Mouse (Mus musculus) forebrain, embryonic 13.5 days (tissue): Measurements from ENCODE around the gene Prpf4. TPM values are rescaled to one million over a fixed set of nuclear protein-coding genes. Genes with fewer than 3 reads are reported as not detected.

Experiments used
- ATAC-seq: fragments of 200-750 bp; cut with Nextera tagmentation; 2 replicates; pipeline ENCODE4 v1.8.0; 2017
- H3K27ac ChIP-seq: fragments of 300-500 bp; sonication (generic); 2 replicates; pipeline ENCODE4 v1.5.1; 2015; ENCODE audit warnings: inconsistent platforms, mild to moderate bottlenecking, moderate library complexity
- H3K27me3 ChIP-seq: fragments of 300-500 bp; sonication (generic); 2 replicates; pipeline ENCODE4 v1.6.1; 2015; ENCODE audit warnings: mild to moderate bottlenecking, inconsistent platforms
- H3K36me3 ChIP-seq: fragments of 300-500 bp; sonication (generic); 2 replicates; pipeline ENCODE4 v1.6.1; 2015; ENCODE audit warnings: mild to moderate bottlenecking, inconsistent platforms; ENCODE audit not compliant: poor library complexity, severe bottlenecking
- H3K4me1 ChIP-seq: fragments of 300-500 bp; sonication (generic); 2 replicates; pipeline ENCODE4 v1.6.1; 2015; ENCODE audit warnings: inconsistent platforms
- H3K4me2 ChIP-seq: fragments of 300-500 bp; sonication (generic); 2 replicates; pipeline ENCODE4 v1.6.1; 2015; ENCODE audit warnings: inconsistent platforms, mild to moderate bottlenecking, moderate library complexity
- H3K4me3 ChIP-seq: fragments of 300-500 bp; sonication (generic); 2 replicates; pipeline ENCODE4 v1.5.1; 2015; ENCODE audit warnings: mild to moderate bottlenecking, inconsistent platforms
- H3K9ac ChIP-seq: fragments of 300-500 bp; sonication (generic); 2 replicates; pipeline ENCODE4 v1.6.1; 2015; ENCODE audit warnings: mild to moderate bottlenecking, inconsistent platforms
- H3K9me3 ChIP-seq: fragments of 300-500 bp; sonication (generic); replicated peaks from 2 replicates; pipeline ENCODE4 v1.6.1; 2016; ENCODE audit warnings: inconsistent platforms
- WGBS: fragments of 180-500 bp; shearing (Covaris S2); methylation state at CpG from one replicate; pipeline ENCODE4 v1.1.7; 2015; 5-methylcytosine and 5-hydroxymethylcytosine counted together
- polyA plus RNA-seq: library from polyadenylated mRNA; unstranded; fragments of >200 nt; fragmentation: Nextera tagmentation; extraction: Ambion mirVana; gene quantifications from 2 replicates; pipeline ENCODE4 v1.2.1, GENCODE M21; 2015

Gene Prpf4
- polyA plus RNA-seq, 1 experiment from 2014 or later: 21.3 TPM

DNA sequence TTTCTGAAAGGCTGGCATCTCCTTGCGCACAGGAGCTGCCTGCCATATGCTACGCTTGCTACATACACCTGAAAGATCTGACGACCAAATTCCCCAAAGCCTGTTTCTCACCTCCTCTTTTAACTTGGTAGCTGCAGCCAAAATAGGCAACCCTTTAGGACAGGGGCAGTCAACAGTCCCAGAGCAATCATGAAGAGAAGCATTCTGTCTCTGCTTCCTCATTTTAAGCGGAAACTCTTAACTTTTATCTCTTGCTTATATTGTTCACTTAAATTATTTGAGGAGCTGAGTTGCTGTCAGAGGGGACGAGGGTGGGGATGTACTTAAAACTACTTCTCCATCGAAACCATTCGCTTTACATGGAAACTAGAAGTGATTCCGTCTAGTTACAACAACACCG is 21.0 kb downstream of the Prpf4 start:
- no peaks in the 10 kb centered on the region for H3K9me3 ChIP-seq
- no peak overlapping the region for H3K9ac ChIP-seq
- no peaks in the 10 kb centered on the region for H3K4me1 ChIP-seq
- 90% methylated on average over 9 of the region's 9 CpGs for WGBS
- peaks cover 15% of the 10 kb centered on the region for H3K36me3 ChIP-seq
- no peak overlapping the region for H3K4me2 ChIP-seq
- ATAC-seq: no peak
- H3K27ac ChIP-seq: no peak overlapping the region
- H3K4me3 ChIP-seq: no peak overlapping the region
- H3K27me3 ChIP-seq: no peaks in the 10 kb centered on the region

DNA sequence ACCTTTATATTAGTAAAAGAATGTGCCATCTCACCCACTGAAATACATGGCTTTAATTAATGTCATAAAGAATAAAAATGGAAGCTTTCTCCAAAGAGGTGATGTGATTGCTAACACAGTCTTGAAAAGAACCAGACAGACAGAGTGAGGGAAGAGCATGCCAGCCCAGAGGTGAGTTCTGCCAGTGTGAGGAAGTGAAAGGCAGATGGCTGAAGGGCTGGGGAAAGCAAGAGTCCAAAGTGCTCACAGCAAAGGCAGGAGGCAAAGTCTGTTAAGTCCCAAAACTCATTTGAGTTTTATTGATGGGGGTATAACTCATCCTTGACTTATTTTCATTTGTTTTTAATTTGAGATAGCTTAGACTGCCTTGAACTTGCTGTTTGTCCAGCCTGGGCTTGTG is 22.1 kb downstream of the Prpf4 start:
- H3K4me3 ChIP-seq: no peak overlapping the region
- no peaks in the 10 kb centered on the region for H3K9me3 ChIP-seq
- H3K36me3 ChIP-seq: peaks cover 4% of the 10 kb centered on the region
- no peak overlapping the region for H3K4me2 ChIP-seq
- H3K9ac ChIP-seq: no peak overlapping the region
- no peak for ATAC-seq
- H3K27me3 ChIP-seq: no peaks in the 10 kb centered on the region
- H3K27ac ChIP-seq: no peak overlapping the region
- H3K4me1 ChIP-seq: no peaks in the 10 kb centered on the region

DNA sequence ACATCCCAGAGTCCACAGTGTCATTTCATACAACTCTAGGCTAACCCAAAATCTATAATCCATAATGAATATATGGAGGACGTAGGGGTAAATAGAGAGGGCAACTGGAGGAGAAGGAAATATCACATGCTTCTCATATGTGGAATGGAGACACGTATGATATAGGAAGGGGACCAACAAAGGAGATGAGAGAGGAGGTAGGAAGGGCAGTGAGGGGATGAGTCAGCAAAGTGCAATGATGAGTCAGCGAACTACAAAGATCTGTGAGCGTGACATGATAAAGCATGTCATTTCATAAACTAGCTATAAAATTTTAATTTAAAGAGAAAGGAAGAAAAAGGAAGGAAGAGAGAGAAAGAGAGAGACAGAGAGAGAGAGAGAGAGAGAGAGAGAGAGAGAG is 22.9 kb downstream of the Prpf4 start:
- 95% methylated on average over 4 of the region's 4 CpGs for WGBS
- ATAC-seq: no peak
- H3K9ac ChIP-seq: no peak overlapping the region

DNA sequence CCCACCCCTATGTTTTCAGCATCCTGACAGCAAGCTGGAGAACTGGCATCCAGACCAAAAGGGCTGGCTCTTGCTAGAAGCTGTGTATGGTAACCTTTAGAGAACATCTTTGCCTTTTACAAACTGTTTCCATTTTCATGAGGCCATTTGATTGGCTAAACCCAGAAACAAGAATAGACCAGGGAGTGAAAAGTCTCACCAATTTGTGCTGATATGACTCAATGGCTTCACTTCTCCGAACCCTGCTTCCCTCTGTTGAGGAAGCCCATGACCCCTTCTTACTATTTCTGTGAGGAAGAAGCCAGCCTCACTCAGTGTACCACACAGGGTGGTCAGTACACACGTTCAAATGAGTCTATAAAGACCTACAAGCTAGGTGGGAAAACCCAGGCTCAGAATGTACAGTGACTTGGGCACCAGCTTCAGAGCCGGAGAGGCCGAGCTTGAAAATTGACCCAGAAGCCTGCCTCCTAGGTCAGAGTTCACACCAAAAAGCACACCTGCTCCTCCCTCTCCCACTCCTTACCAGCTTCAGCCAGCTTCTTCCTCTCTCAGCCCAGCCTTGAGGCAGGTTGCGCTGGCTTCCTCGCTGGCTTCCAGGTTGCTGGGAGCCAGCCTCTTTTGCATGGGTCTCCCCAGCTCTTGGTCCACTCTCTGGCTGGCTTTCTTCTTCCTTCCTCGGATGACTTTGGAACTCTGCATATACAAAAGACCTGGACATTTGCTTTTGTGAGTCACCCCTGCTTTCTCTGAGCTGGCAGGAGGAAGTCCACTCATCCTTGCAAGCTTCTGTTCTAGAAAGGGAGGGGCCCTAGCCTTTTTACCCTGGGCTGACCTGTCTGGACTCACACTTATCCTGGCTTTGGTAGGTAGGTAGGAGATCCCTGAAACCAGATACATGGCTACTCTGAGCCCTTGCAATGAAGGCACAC is 25.6 kb downstream of the Prpf4 start:
- Histone ChIP-seq H3K4me1 (no peaks in the 10 kb centered on the region), H3K27ac (no peak overlapping the region), H3K36me3 (no peaks in the 10 kb centered on the region), H3K27me3 (no peaks in the 10 kb centered on the region), H3K4me2 (no peak overlapping the region), H3K9ac (no peak overlapping the region), H3K9me3 (no peaks in the 10 kb centered on the region), H3K4me3 (no peak overlapping the region)
- WGBS: 80% methylated on average over 7 of the region's 7 CpGs
- ATAC-seq: no peak

More for the DNA sequence above, 22.9 kb downstream of the Prpf4 start:
- Histone ChIP-seq H3K4me2 (no peak overlapping the region), H3K4me1 (no peaks in the 10 kb centered on the region), H3K36me3 (no peaks in the 10 kb centered on the region), H3K27me3 (no peaks in the 10 kb centered on the region), H3K9me3 (no peaks in the 10 kb centered on the region), H3K27ac (no peak overlapping the region), H3K4me3 (no peak overlapping the region)

DNA sequence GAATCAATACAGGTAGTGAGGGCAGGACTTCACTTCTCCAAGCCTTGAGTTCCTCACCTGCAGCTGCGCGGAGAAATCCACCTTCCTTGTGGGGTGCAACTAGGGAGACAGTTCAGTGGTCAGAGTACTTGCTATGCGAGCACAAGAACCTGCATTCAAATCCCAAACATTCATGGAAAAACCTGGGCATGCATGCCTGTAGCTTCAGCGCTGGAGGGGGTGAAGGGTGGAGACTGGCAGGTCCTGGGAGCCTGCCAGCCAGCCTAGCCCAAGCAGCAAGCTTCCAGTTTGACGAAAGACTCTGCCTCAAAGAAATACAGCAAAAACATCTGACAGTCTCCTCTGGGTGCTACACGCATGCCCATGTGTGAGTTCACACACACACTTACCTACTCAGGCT is 26.5 kb downstream of the Prpf4 start, which contains the start of gene Rnf183:
Gene Rnf183 (minus strand): TSS at position 172 of the 400 bp plus-strand sequence.
- no peaks in the 10 kb centered on the region for H3K9me3 ChIP-seq
- WGBS: 81% methylated on average over 6 of the region's 6 CpGs
- no peak for ATAC-seq

DNA sequence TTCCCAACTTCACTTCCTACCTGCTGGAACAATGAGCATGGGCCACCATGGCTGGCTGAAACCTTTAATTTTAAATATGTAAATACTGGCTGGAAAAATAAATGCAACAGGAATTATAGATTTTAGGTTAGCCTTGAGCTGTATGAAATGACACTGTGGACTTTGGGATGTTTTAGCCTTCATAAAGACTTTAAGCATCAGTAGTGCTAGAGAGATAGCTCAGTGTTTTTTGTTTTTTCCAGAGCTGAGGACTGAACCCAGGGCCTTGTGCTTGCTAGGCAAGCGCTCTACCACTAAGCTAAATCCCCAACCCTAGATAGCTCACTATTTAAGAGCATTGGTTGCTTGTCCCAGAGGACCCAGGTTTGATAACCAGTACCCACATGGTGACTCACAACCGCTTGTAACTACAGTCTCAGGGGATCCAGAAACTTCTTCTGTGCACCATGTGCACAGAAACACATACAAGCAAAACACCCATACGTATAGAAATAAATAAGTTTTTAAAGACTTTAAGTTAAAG is 28.7 kb downstream of the Prpf4 start:
- Histone ChIP-seq H3K9ac (no peak overlapping the region), H3K27ac (no peak overlapping the region), H3K9me3 (no peaks in the 10 kb centered on the region), H3K4me3 (no peak overlapping the region), H3K36me3 (no peaks in the 10 kb centered on the region), H3K4me1 (no peaks in the 10 kb centered on the region), H3K27me3 (no peaks in the 10 kb centered on the region), H3K4me2 (no peak overlapping the region)
- 93% methylated on average over 3 of the region's 3 CpGs for WGBS
- ATAC-seq: no peak

More for the DNA sequence above, 26.5 kb downstream of the Prpf4 start, which contains the start of gene Rnf183:
- Histone ChIP-seq H3K4me2 (no peak within 1 kb of the TSS), H3K4me1 (no peaks in the 10 kb centered on the region), H3K27me3 (no peaks in the 10 kb centered on the region), H3K9ac (no peak within 1 kb of the TSS), H3K27ac (no peak within 1 kb of the TSS), H3K4me3 (no peak within 1 kb of the TSS), H3K36me3 (no peaks in the 10 kb centered on the region)

DNA sequence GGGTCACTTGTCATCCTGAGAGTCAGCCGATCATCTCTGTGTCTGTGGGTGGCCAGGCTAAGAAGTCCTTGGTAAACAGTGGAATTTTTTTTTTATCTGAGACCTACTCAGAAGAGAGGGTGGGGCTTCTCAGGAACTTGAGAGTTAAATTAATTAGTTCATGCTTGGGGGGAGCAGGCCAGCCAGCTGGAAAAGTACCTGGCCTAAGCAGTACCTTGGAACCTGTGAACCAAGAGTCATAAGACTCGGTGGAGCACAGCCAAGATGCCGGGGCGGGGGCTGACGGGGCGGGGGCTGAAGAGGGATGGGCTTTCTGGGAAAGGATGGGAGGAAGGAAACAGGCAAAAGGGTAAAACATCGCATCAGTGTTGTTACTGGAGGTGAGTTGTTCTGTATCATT is 29.3 kb downstream of the Prpf4 start:
- H3K27ac ChIP-seq: no peak overlapping the region
- H3K4me3 ChIP-seq: no peak overlapping the region
- no peak overlapping the region for H3K4me2 ChIP-seq
- H3K4me1 ChIP-seq: no peaks in the 10 kb centered on the region
- H3K36me3 ChIP-seq: no peaks in the 10 kb centered on the region
- H3K9ac ChIP-seq: no peak overlapping the region
- no peak for ATAC-seq
- WGBS: 90% methylated on average over 7 of the region's 7 CpGs
- no peaks in the 10 kb centered on the region for H3K27me3 ChIP-seq
- H3K9me3 ChIP-seq: no peaks in the 10 kb centered on the region

DNA sequence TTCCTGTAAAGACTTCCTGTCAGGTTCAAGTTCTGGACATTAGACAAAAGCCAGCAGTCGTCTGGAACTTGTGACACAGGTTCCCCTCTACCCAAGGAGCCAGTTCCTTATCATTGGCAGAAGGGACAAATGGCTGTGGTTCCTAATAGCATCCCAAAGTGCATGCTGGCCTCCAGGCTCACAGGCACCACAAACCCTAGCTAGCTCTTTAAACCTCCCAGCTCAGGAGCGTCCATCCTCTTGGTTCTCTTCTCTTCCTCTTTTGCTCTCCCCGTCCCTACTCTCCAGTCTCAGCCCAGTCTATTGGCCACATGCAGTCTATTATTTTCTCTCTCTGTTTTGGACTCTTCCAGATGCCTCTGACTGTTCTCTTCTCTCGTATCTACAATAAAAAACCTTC is 31.2 kb downstream of the Prpf4 start:
- 70% methylated on average over 4 of the region's 4 CpGs for whole genome bisulfite sequencing

DNA sequence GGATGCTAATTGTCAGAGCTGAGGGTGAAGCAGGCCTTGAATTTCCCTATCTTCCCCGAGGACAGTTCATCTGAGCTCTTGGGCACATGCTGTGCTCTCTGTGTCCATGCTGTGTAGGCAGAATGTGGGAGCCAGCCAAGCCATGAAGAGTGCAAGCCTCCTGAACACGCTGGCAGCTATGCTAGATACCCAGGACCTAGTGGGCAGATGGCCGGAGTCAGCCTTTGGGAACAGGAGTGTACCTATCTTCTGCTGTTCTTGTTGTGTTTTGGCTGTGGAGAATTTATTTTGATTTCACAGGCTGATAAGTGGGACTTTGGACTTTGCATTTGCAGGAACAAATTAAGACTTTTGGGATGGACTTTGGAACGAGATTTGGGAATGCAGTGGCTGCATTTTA is 31.9 kb downstream of the Prpf4 start:
- no peak overlapping the region for H3K9ac ChIP-seq
- H3K4me3 ChIP-seq: no peak overlapping the region
- WGBS: 74% methylated on average over 4 of the region's 4 CpGs
- H3K27ac ChIP-seq: no peak overlapping the region
- no peaks in the 10 kb centered on the region for H3K27me3 ChIP-seq
- no peaks in the 10 kb centered on the region for H3K36me3 ChIP-seq
- H3K9me3 ChIP-seq: no peaks in the 10 kb centered on the region
- H3K4me2 ChIP-seq: no peak overlapping the region
- no peak for ATAC-seq
- H3K4me1 ChIP-seq: no peaks in the 10 kb centered on the region

More for the DNA sequence above, 31.2 kb downstream of the Prpf4 start:
- Histone ChIP-seq H3K4me1 (no peaks in the 10 kb centered on the region), H3K27ac (no peak overlapping the region), H3K9me3 (no peaks in the 10 kb centered on the region), H3K27me3 (no peaks in the 10 kb centered on the region), H3K4me2 (no peak overlapping the region), H3K36me3 (no peaks in the 10 kb centered on the region), H3K4me3 (no peak overlapping the region), H3K9ac (no peak overlapping the region)
- ATAC-seq: no peak

DNA sequence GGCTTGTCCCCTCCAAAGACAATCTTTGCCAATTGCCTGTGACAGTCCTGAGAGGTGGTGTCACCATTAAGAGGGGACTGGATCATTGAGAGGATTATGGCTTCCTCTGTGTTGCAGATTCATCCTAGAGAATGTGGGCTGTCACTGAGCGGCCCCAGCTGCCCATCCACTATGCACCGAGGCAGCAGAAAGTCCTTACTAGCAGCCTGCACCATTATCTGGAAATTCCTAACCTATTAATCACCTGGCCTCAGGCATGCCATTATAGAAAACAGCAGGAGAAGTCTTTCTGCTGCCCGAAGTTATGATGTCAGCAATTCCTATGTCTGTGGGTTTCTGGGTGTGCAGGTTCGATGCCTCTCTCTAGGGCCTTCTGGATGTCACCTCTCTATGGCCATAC is 32.4 kb downstream of the Prpf4 start:
- Histone ChIP-seq H3K4me3 (no peak overlapping the region), H3K4me2 (no peak overlapping the region), H3K9me3 (no peaks in the 10 kb centered on the region), H3K4me1 (no peaks in the 10 kb centered on the region), H3K27me3 (no peaks in the 10 kb centered on the region), H3K27ac (no peak overlapping the region), H3K9ac (no peak overlapping the region), H3K36me3 (no peaks in the 10 kb centered on the region)
- WGBS: 84% methylated on average over 4 of the region's 4 CpGs
- no peak for ATAC-seq

DNA sequence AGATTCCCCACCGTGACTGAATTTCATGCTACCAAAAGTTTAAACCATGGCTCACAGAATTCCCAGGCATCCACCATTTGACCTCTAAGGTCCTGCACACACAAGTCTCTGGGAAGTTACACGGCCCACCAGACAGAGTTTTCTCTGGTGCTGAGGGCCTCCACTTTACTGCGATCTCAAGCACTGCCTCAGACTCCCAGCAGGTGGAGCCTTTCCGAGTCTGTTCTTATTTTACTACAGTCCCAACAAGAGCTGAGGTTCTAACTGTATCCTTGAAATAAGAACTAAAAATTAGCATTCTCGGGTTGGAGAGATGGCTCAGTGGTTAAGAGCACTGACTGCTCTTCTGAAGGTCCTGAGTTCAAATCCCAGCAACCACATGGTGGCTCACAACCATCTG is 46.4 kb downstream of the Prpf4 start:
- 72% methylated on average over 5 of the region's 5 CpGs for WGBS
- Histone ChIP-seq H3K27ac (no peak overlapping the region), H3K4me1 (no peaks in the 10 kb centered on the region), H3K4me3 (no peak overlapping the region), H3K9me3 (no peaks in the 10 kb centered on the region), H3K27me3 (no peaks in the 10 kb centered on the region), H3K9ac (no peak overlapping the region), H3K4me2 (no peak overlapping the region), H3K36me3 (peaks cover 7% of the 10 kb centered on the region; the same call in 1 of the 2 replicates)
- no peak for ATAC-seq

DNA sequence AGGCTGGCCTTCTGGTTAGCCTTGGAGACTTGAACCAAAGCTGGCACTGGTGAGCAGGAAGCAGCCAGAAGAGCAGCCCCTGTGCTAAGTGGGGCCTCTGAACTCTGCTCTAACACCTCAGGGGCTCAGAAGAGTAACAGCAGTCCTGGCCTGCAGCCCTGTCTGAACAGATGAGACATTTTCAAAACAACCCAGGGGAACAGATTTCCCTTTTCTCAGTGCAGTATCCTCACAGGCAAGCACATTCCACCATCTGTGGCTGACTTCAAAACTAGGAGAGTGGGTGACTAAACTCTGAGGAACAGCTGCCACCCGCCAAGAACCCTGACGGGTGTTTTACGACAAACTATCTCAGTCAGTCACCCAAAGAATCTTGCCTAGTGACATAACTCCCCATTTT is 50.5 kb downstream of the Prpf4 start:
- H3K9me3 ChIP-seq: no peaks in the 10 kb centered on the region
- H3K4me3 ChIP-seq: no peak overlapping the region
- no peak overlapping the region for H3K27ac ChIP-seq
- no peak overlapping the region for H3K4me2 ChIP-seq
- H3K36me3 ChIP-seq: peaks cover 21% of the 10 kb centered on the region; the same call in 1 of the 2 replicates
- H3K4me1 ChIP-seq: no peaks in the 10 kb centered on the region
- 82% methylated on average over 3 of the region's 3 CpGs for WGBS
- no peaks in the 10 kb centered on the region for H3K27me3 ChIP-seq
- ATAC-seq: peak; percentile 70; the same call in 1 of the 2 replicates
- no peak overlapping the region for H3K9ac ChIP-seq
